9 mouse cellular contexts compared by ENCODE assay signal in genomic region chr1:39030108-39030507, GRCm38 (mm10). TPM values are rescaled to one million over a fixed set of nuclear protein-coding genes. Genes with fewer than 3 reads are reported as not detected.
A peak's percentile ranks its signal among the peaks of the same experiment; 100 is the strongest.
DNase-seq lines count a peak whose midpoint lies in the region; ATAC-seq and TF ChIP-seq lines count a peak whose summit lies in the region.
"Had no signal": no experiment of that assay in that cellular context is flagged by ENCODE, and none has a peak within 500 bp of the region (broad histone marks: within the 10 kb centered on the region; RNA-seq: fewer than 3 reads in every experiment).

No protein-coding gene starts in this region.

- peak overlapping the region; percentile 43 for H3K4me2 ChIP-seq in lung, postnatal 0 days (replicated peaks; ENCODE audit: low read depth, low read length)
- peak overlapping the region; percentile 33 for H3K4me2 ChIP-seq in forebrain, embryonic 15.5 days (replicated peaks)
- H3K4me2 ChIP-seq in stomach, embryonic 15.5 days: peak overlapping the region; percentile 49

- 8% methylated on average over 7 of the region's 7 CpGs for WGBS in lung, postnatal 0 days
- 13% methylated on average over 7 of the region's 7 CpGs for WGBS in forebrain, embryonic 15.5 days
- 15% methylated on average over 7 of the region's 7 CpGs for WGBS in stomach, embryonic 15.5 days

- no peak for TF ChIP-seq CTCF in lung, postnatal 0 days (IDR thresholded peaks at IDR 0.05)

- no peaks in the 10 kb centered on the region for H3K36me3 ChIP-seq in lung, postnatal 0 days (ENCODE audit: insufficient read depth, low read length)
- H3K36me3 ChIP-seq in forebrain, embryonic 15.5 days: no peaks in the 10 kb centered on the region
- H3K36me3 ChIP-seq in stomach, embryonic 15.5 days: no peaks in the 10 kb centered on the region

- H3K27me3 ChIP-seq in lung, postnatal 0 days (replicated peaks; ENCODE audit: insufficient read depth, low read length): no peaks in the 10 kb centered on the region
- H3K27me3 ChIP-seq in forebrain, embryonic 15.5 days: no peaks in the 10 kb centered on the region
- no peaks in the 10 kb centered on the region for H3K27me3 ChIP-seq in stomach, embryonic 15.5 days (replicated peaks)
- H3K27me3 ChIP-seq: Patski had no signal

- no peak for DNase-seq in lung, postnatal 0 days (ENCODE audit: low spot score)
- no peak for DNase-seq in lung, postnatal 14 days
- DNase-seq in liver: peak; percentile 25
- DNase-seq in T-cell, adult 2 months (ENCODE audit: low spot score): no peak
- DNase-seq: lung, adult 18-20 months had no signal

- no peak overlapping the region for H3K9ac ChIP-seq in lung, postnatal 0 days (replicated peaks; ENCODE audit: low read depth)
- H3K9ac ChIP-seq in forebrain, embryonic 15.5 days (replicated peaks): no peak overlapping the region
- H3K9ac ChIP-seq in stomach, embryonic 15.5 days: no peak overlapping the region

- no peak for ATAC-seq in lung, postnatal 0 days
- no peak for ATAC-seq in forebrain, embryonic 15.5 days (replicated peaks)
- no peak for ATAC-seq in stomach, embryonic 15.5 days (ENCODE audit: insufficient read depth, low FRiP score, low read depth)
- no peak for ATAC-seq in inflammation-experienced regulatory T-cells, adult 6 months
- ATAC-seq: Patski had no signal

- TF ChIP-seq EP300 in lung, postnatal 0 days (IDR thresholded peaks at IDR 0.05): no peak

- no peaks in the 10 kb centered on the region for H3K9me3 ChIP-seq in lung, postnatal 0 days (ENCODE audit: low read length)
- H3K9me3 ChIP-seq in forebrain, embryonic 15.5 days: no peaks in the 10 kb centered on the region
- no peaks in the 10 kb centered on the region for H3K9me3 ChIP-seq in stomach, embryonic 15.5 days

- H3K4me1 ChIP-seq in lung, postnatal 0 days (ENCODE audit: insufficient read depth, low read depth, low read length): no peaks in the 10 kb centered on the region
- H3K4me1 ChIP-seq in forebrain, embryonic 15.5 days: peaks cover 7% of the 10 kb centered on the region
- H3K4me1 ChIP-seq in stomach, embryonic 15.5 days: 0 out of 2 replicates have a peak, but pooled peaks cover 4% of the 10 kb centered on the region

- H3K4me3 ChIP-seq in lung, postnatal 0 days (ENCODE audit: low read depth, low read length): no peak overlapping the region
- H3K4me3 ChIP-seq in forebrain, embryonic 15.5 days: no peak overlapping the region
- peak overlapping the region; percentile 9; the same call in 1 of the 2 replicates for H3K4me3 ChIP-seq in stomach, embryonic 15.5 days (replicated peaks)

- no peak overlapping the region for H3K27ac ChIP-seq in lung, postnatal 0 days (ENCODE audit: low read length)
- no peak overlapping the region for H3K27ac ChIP-seq in forebrain, embryonic 15.5 days (replicated peaks)
- H3K27ac ChIP-seq in stomach, embryonic 15.5 days: no peak overlapping the region

RNA-seq across cellular contexts. Expression of gene Pdcl3, which starts 44.7 kb away (rescaled TPM):
- 139 and 155 TPM in 2 replicates for polyA plus RNA-seq in lung, postnatal 0 days (2015; fragmentation: Nextera tagmentation; extraction: Ambion mirVana)
- 169 and 174 TPM in 2 replicates for polyA plus RNA-seq in forebrain, embryonic 15.5 days (2015; fragmentation: Nextera tagmentation; extraction: Ambion mirVana)
- 174 and 176 TPM in 2 replicates for polyA plus RNA-seq in stomach, embryonic 15.5 days (2015; fragmentation: Nextera tagmentation; extraction: Ambion mirVana)
- 100 to 1,000 TPM; 144 to 205 (median 169) TPM for polyA plus RNA-seq in inflammation-experienced regulatory T-cells, adult 6 months (2017; shearing (Covaris generic))
